Mouse (Mus musculus) ES-E14 (cell line): ENCODE results near the gene Gm28635.

ENCODE experiments used
- MAFK ChIP-seq: IDR thresholded peaks from 2 replicates; pipeline ENCODE4 v1.6.1; 2014; ENCODE audit warnings: mild to moderate bottlenecking, low read depth, low read length, inconsistent platforms; ENCODE audit not compliant: insufficient read depth
- ZC3H11A ChIP-seq: IDR thresholded peaks from 2 replicates; pipeline ENCODE4 v1.6.1; 2012; ENCODE audit warnings: low read depth, mild to moderate bottlenecking, inconsistent platforms, low read length, borderline replicate concordance

DNA sequence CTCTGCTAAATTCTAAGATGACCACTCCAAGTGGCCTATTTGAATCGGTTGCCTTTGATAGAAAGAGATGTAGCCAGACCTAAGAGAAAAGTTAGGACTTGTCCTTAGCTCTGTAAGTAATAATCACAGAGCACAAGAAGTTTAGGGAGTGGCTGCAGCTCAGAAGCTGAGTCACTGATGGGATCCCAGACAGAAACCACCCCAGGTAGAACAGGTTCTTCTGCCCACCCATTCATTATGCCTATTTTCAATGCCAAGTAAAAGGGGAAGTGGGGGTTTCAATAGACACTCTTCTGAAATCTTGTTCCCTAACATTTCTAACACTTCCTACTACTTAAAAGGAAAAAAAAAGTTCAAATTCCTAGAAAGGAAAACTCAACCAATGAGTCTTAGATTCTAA, 27.5 kb upstream of the Gm28635 start:
- TF ChIP-seq ZC3H11A: no peak
- no peak for TF ChIP-seq MAFK
